Mouse (Mus musculus) bone marrow macrophage, adult 2 months (primary cell): ENCODE data around the gene Zbtb39.

Experiments
- CTCF ChIP-seq: IDR thresholded peaks from 2 replicates; pipeline ENCODE4 v1.5.1; 2012; ENCODE audit warnings: low read depth, mild to moderate bottlenecking, low read length, moderate library complexity
- POLR2A ChIP-seq: IDR thresholded peaks from 2 replicates; pipeline ENCODE4 v1.6.1; 2012; ENCODE audit warnings: mild to moderate bottlenecking, low read depth, low read length, borderline replicate concordance

GRCm38 (mm10) chr10:127731397-127731796 is 7.9 kb upstream of the Zbtb39 start:
- TF ChIP-seq CTCF: no peak
- TF ChIP-seq POLR2A: no peak
